Mouse (Mus musculus) embryo, embryonic 11.5 days (tissue): Measurements from ENCODE around the gene Cdca4.
A peak's percentile ranks its signal among the peaks of the same experiment; 100 is the strongest.
"Not testable (repeated sequence)": the region's sequence is repeated elsewhere in the genome, so short reads cannot be mapped to it uniquely, and the experiment has no call there.

ENCODE experiments used
- DNase-seq: peaks from one replicate; pipeline ENCODE4 v3.0.0-alpha.2; 2012; ENCODE audit warnings: low read depth, low spot score

The Cdca4 gene

DNA sequence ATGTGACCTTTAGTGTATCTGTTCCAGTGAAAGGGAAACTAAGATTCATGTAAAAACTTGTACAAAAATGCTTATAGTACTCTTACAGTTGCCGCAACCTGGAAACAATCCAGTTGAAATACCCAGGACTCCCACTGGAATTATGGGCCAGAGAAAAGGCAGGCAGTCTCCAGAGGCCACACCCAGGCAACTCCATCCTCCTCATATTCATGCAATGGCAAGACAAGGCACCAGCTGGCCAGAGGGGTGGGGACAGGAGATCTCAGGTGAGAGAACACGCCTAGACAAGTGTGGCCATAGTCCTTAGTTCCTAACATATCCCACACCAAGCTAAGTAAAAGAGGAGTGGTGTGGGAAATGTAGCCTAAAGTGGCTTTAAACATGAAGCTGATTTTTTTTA lies 6.5 kb downstream of the Cdca4 start:
- DNase-seq: no peak

GRCm38 (mm10) chr12:112821974-112822373 lies 7.2 kb downstream of the Cdca4 start:
- DNase-seq: no peak

GRCm38 (mm10) chr12:112821216-112821615 lies 8.0 kb downstream of the Cdca4 start:
- no peak for DNase-seq

DNA sequence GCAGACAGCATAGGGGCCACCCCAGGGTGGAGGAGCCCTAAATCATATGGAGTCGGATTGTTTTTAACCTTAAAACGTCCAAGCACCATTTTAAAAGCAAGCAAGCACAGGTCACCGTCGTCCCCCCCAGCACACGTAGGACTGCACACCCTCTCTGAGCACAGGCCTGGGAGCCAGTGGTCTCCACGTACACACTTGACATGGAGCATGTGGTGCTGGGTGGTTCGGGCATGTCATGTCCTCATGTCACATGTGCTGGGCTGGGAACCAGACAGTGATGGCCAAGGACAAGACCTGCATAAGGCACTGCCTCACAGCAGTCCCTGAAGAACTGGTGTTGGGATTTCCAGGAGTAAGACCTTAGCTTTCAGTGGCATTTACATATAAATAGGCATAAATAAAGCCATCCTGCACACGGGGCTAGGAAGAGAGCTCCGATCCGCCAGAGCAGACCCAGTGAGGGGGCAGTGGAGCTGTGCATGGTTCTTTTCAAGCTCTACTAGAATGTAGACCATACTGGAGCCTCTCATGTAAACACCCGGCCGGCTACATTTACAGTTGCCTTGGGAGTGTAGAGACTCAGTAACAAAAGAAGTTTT lies 8.7 kb downstream of the Cdca4 start:
- DNase-seq: no peak

GRCm38 (mm10) chr12:112819057-112819662 lies 10.1 kb downstream of the Cdca4 start:
- no peak for DNase-seq

DNA sequence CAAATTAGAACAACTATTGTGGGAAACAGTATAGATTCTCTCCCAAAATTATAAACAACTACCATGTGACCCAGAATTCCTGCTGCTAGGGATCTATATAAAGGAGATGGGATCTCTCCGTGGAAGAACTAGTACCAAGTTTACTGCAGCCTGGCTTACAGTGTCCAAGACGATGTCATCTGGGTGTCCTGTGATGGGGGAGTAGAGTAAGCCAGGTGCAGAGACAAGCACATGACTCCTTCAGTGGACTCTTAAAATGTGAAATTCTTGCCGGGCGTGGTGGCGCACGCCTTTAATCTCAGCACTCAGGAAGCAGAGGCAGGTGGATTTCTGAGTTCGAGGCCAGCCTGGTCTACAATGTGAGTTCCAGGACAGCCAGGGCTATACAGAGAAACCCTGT lies 12.4 kb downstream of the Cdca4 start:
- DNase-seq: not testable (repeated sequence)

DNA sequence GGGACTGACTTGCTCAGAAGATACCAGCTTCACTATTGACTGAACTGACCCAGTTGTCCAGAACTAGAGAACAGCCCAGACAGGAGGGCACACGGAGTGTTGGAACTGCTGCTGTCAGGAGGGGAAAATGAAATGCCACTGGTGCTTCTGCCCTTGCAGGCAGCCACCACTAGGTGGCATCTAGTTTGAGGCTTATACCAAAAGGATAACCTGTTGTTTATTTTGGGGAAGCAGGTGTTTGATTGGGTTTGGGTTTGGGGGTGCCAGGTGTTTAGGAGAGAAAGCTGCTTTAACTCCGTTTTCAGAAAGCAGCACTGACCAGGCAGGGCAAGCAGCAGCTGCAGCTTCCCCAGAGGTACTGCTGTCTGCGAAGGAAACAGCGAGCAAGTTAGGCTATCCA lies 12.9 kb downstream of the Cdca4 start:
- DNase-seq: no peak

- DNase-seq: no peak
Observed at GRCm38 (mm10) chr12:112814682-112815470, 14.3 kb downstream of the Cdca4 start.

GRCm38 (mm10) chr12:112813370-112813769 lies 15.9 kb downstream of the Cdca4 start:
- DNase-seq: no peak

- no peak for DNase-seq
Observed at GRCm38 (mm10) chr12:112810092-112810885, 18.9 kb downstream of the Cdca4 start.

DNA sequence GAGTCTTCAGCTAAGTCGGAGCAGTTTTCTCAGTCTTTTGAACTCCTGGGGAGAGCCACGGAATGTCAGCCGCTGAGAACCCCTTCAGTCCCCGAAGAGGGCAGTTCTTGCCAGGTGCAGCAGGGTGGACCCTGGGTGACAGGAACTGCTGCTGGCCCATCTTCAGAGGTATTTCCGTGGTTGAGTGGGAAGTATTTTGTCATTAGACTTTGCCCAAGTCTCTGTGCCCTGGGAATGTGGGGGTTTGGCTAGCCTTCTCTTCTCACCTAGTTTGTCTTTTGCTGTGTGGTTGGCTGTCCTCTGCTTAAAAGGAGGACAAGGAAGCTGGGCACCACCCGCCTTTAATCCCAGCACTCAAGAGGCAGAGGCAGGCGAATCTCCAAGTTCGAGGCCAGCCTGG lies 19.6 kb downstream of the Cdca4 start:
- no peak for DNase-seq

DNA sequence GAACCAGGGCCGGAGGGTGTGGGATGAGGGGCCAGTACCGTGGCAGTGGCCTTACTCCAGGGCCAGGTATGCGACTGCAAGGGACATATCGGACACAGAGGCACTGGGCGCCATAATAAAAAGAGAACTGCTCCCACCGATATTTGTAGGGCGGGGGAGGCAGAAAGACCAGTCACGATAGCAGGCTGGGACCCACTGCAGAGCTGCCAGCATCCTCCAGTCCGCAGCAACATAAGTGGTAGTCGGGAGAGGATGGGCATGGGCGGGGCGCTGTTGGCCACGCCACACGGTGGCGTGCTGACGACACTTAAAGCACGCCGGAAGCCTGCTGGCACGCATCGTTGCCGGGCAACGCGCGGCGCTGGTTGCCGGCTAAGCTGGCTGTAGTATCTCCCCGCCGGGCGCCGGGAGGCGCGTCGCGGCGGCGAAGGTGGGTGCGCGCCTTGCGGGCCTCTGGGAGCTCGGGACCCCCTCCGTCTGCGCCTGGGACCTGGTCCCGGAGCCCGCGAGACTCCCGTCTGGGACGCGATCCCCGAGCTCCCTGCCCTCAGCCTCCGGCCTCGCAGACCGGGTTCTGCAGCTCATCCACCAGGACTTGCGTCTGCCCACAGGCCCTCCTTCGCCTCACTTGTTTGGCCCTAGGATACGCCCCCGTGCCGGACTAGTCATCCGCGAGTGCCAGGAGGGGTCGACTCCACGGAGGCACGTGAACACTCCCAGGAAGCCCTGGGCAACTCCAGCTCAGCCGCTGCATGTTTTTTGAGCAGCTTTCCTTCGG lies 20.4 kb downstream of the Cdca4 start, which contains the start of gene Clba1:
Gene Clba1, plus strand, starts transcription at position 351 of the 778 bp plus-strand sequence.
- DNase-seq: peak; percentile 88

- no peak for DNase-seq
Observed at GRCm38 (mm10) chr12:112808212-112808586, 21.0 kb downstream of the Cdca4 start.

DNA sequence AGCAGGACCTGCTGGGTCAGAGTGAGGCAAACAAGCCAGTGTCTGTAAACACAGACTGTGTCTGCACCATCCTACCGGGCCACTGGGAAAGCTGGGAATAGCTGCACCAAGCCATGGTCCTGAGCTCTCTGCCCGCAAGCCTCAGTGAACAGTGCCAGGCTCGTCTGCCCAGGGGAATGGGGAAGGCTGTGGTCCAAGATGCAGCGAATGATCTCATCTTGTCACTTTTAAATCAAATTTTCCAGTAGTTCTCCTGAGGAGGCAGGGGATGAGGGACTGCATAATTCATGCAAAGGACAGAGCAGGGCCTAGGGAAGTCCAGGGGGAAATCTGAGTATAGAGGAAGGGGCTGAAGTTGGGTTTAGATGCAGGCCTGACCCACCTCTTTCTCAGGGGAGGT lies 21.4 kb downstream of the Cdca4 start:
- no peak for DNase-seq

DNA sequence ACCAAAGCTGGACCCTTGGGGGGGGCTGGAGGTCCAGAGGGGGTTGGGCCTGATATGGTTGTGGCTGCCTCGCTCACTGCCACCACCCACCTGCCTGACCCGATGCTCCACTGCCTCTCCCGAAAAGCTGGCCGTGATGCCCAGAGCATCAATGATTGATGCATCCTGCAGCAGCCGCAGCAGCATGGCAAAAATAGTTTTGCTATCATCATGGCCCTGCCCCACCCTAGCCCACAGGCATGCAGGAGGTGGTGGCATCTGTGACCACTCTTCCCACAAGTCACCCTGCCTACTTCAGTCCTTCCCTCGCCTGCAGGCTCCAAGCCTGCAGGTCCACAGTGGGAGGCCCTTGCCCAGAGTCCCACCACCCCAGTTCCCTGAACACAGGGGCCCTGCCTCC lies 23.2 kb downstream of the Cdca4 start:
- DNase-seq: no peak

DNA sequence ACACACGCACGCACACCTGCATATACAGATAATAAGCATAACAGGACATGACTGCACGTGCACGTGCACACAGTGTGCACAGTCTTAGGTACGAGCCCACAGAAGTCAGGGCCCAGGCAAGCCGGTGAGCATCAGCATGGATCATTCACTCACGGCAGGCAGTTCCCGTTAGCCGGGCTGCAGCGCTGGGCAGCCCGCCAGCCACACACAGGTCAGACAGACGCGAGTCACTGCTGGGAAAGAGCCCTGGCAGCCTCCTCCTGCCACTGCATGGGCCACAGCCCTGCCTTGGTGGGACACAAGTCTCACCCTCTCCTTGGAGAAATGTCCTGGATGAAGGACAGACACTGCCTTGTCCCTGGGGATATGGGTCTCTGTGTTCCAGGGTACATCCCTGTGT lies 25.2 kb downstream of the Cdca4 start:
- no peak for DNase-seq

DNA sequence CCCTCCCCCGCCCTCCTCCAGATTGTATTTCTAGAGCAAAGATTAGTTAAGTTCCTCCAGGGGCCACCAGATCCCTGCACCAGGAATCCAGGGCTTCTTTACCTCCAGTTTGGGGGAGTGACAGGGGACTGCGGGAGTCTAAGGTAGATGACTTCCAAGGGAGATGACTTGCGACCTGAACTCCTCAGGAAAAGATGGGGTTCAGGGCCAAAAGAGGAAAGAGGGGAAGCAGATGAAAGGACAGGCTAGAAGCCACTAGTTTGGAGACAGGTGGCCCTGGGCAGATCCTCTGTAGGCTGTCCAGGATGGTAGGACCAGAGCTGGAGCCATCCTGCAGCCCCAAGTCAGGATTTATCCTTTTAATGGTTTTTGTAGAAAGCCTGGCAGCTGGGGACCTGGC lies 26.3 kb downstream of the Cdca4 start:
- no peak for DNase-seq

DNA sequence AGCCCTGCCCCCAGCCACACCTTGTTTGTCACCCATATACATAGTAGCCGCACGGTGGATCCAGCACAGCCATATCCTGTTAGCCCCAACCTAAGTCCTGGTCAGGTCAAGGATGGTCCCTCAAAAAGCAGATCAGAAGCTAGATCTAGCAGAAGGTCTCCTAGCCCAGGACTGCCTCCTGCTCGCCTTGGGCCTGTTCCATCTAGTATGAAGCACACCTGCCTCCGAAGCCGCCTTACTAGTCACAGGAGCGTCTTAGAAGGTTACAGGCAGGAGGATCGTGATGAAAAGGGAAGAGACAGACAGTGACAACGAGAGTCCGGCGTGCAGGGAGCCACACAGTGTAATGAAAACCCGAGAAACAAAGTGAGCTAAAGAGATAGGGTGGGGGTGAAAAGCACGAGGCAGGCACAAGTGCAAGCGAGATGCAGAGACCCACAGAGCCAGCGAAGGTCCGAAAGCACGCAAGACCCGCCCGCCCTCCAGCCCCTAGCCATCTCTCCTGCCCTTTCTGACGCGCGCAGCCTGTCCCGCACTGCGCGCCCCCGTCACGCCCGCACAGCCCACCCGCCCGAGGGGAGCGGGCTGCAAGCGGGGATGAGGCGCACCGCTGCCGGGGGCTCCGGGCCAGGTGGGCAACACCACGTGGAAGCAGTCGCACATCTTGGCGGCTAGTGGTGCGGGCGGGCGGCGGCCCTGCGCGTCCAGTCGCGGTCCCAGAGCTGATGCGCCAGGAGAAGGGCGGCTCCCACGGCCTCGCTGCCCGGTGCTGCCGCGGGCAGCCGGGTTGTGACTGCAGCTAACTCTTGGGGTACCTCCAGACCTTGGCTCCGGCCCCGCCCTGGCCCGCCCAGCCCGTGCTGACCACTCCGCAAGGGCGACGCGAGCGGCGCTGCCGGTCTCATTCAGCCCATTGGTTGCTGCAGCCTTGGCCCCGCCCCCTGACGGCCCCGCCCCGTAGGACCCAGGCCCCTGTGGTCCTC lies 27.1 kb downstream of the Cdca4 start, which contains the start of gene Ahnak2:
Gene Ahnak2, minus strand, starts transcription at position 794 of the 983 bp plus-strand sequence.
- DNase-seq: no peak

GRCm38 (mm10) chr12:112800476-112800875 lies 28.7 kb downstream of the Cdca4 start:
- DNase-seq: no peak
